Mouse (Mus musculus): ENCODE results near the gene Poln. TPM values are rescaled to one million over a fixed set of nuclear protein-coding genes. Genes with fewer than 3 reads are reported as not detected.

Gene Poln
- polyA plus RNA-seq, 1 experiment from 2014 or later, result 0.48 TPM

DNA sequence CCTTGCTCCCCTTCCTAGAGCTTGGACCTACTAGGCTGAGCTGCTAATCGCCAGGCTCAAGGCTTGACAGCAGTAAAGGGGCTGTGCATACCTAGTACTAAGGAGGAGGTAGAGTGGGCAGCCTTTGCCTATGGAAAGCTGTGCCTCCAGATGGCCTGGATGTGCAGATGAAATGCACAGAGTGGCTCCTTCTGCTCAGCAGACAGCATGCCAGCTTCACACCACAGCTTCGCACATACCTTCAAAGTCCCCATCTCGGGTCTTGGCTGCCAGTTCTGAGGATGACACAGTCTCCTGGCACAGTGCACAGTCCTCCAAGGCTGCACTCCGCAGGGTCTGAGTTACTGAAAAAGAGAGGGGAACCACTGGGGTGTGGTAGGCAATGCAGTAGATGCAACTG, 28.0 kb upstream of the Poln start:
- Histone ChIP-seq H3K9me3 (replicated peaks) (no peaks in the 10 kb centered on the region), H3K27ac (no peak overlapping the region), H3K36me3 (no peaks in the 10 kb centered on the region), H3K27me3 (replicated peaks) (no peaks in the 10 kb centered on the region; the same call in 1 of the 2 replicates), H3K4me1 (no peaks in the 10 kb centered on the region), H3K9ac (no peak overlapping the region), H3K4me2 (no peak overlapping the region), H3K4me3 (no peak overlapping the region)
- 68% methylated on average over 4 of the region's 4 CpGs for WGBS (ENCODE audit: insufficient replicate concordance)
- no peak for ATAC-seq

- H3K4me3 ChIP-seq, result no peak overlapping the region
- H3K27ac ChIP-seq, result no peak overlapping the region
- ATAC-seq, result no peak
- no peak overlapping the region for H3K9ac ChIP-seq
- no peaks in the 10 kb centered on the region for H3K9me3 ChIP-seq (replicated peaks)
- H3K36me3 ChIP-seq, result no peaks in the 10 kb centered on the region
- 50% methylated on average over 7 of the region's 7 CpGs for WGBS (ENCODE audit: insufficient replicate concordance)
- H3K4me2 ChIP-seq, result no peak overlapping the region
- H3K4me1 ChIP-seq, result no peaks in the 10 kb centered on the region
- no peaks in the 10 kb centered on the region; the same call in 1 of the 2 replicates for H3K27me3 ChIP-seq (replicated peaks)
These were observed 27.2 kb upstream of the Poln start for GRCm38 (mm10) chr5:34196423-34196822.

DNA sequence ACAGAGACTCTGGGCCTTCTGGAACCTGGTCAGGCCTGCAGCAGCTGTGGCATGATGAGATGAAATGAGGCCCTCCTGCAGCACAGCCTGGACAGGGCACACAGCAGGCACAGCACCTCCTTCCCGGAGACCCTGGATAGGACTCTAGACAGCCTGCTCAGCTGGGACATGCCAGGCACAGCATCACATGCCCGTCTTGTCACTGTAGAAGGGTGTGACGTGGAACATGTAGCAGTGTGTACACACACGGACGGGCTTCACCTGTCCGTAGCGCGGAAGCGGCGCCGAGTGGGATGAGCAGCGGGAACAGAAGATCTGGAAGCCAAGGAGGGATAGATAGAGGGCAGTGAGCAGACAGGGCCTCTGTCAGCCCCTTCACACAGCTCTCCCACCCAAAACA, 26.5 kb upstream of the Poln start:
- Histone ChIP-seq H3K4me1 (no peaks in the 10 kb centered on the region), H3K27me3 (replicated peaks) (no peaks in the 10 kb centered on the region; the same call in 1 of the 2 replicates), H3K4me3 (no peak overlapping the region), H3K9me3 (replicated peaks) (no peaks in the 10 kb centered on the region), H3K36me3 (no peaks in the 10 kb centered on the region), H3K9ac (no peak overlapping the region), H3K4me2 (no peak overlapping the region), H3K27ac (no peak overlapping the region)
- no peak for ATAC-seq
- 89% methylated on average over 12 of the region's 12 CpGs for WGBS (ENCODE audit: insufficient replicate concordance)

DNA sequence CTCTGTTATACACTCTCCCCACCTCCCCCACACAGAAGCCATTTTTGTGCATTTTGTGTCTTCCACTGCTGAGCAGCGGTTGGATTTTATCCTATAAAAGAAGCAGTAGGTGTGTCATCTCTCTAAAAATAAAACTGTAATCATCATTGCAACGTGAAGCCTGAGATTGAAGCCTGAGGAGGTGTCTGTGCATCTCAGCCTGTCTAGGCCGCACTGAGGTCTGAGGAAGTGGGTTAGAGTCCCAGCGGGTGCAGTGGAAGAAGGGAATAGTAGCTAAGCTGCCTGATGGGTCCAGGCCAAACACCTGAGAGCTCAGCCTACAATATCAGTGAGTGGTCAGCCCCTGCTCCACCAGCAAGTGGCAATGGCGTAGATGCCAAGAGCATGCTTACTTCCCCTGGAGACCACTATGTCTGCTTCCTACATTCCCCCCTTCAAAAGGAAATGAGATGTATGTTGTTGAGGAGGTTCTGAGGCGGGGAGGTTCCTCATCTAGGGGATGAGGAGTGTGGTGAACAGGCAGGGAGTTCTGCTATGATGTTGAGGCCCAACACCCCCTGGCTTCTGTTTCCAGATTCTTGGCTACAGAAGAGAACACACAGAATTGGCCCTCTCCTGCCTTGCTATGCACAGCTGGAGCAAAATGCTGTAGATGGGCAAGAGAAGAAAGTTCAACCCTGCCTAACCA, 25.9 kb upstream of the Poln start:
- WGBS (ENCODE audit: insufficient replicate concordance), result 50% methylated on average over 6 of the region's 6 CpGs
- Histone ChIP-seq H3K9me3 (replicated peaks) (no peaks in the 10 kb centered on the region), H3K4me2 (no peak overlapping the region), H3K4me3 (no peak overlapping the region), H3K27me3 (replicated peaks) (no peaks in the 10 kb centered on the region; the same call in 1 of the 2 replicates), H3K27ac (no peak overlapping the region), H3K4me1 (no peaks in the 10 kb centered on the region), H3K9ac (no peak overlapping the region), H3K36me3 (no peaks in the 10 kb centered on the region)
- ATAC-seq, result no peak

DNA sequence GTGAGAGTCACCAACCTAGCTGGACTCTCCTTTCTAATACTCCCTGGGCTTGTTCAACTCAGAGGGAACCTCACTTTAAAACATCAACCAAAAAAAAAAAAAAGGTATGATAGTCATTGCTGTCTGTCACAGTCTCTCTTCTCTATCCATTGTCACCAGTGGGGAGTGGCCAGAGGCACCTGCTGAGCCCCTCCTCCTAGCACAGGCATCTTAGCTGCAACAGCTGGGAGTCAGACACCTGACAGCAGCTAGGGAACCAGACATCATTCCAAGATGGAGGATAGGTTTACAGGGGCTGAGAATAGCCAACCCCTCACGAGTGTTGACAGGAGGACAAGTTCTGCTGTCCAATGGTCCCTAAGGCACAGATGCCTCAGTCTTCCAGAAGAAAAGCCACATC, 25.2 kb upstream of the Poln start:
- ATAC-seq, result no peak
- no peak overlapping the region for H3K27ac ChIP-seq
- H3K4me2 ChIP-seq, result no peak overlapping the region
- H3K36me3 ChIP-seq, result no peaks in the 10 kb centered on the region
- no peaks in the 10 kb centered on the region; the same call in 1 of the 2 replicates for H3K27me3 ChIP-seq (replicated peaks)
- H3K4me3 ChIP-seq, result no peak overlapping the region
- H3K4me1 ChIP-seq, result peaks cover 4% of the 10 kb centered on the region; the same call in 1 of the 2 replicates
- H3K9me3 ChIP-seq (replicated peaks), result no peaks in the 10 kb centered on the region
- WGBS (ENCODE audit: insufficient replicate concordance), result 39% methylated on average over 1 of the region's 1 CpGs
- H3K9ac ChIP-seq, result no peak overlapping the region

- no peak for ATAC-seq
- WGBS (ENCODE audit: insufficient replicate concordance), result 60% methylated on average over 4 of the region's 4 CpGs
These were observed 22.6 kb upstream of the Poln start for GRCm38 (mm10) chr5:34191843-34192242.

DNA sequence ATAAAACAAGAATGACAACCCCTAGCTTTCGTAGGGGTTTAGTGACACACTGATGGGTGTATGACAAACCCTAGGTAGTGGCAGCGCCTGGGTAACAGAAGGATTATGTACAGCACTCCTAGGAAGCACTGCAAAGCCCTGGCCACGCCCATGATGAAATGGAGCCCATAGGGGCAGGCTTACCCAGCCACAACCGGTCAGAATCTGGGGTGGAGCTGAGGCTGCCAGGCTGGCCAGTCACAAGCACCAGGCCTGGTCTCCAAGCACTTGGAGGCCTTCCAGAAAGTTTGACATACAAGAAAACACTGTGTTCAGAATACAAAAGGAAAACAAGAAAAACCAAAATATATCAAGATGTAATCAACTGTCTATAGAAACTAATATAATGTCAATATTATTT, 21.8 kb upstream of the Poln start:
- 39% methylated on average over 4 of the region's 4 CpGs for WGBS (ENCODE audit: insufficient replicate concordance)
- H3K36me3 ChIP-seq, result no peaks in the 10 kb centered on the region
- no peak overlapping the region for H3K4me3 ChIP-seq
- no peak overlapping the region for H3K4me2 ChIP-seq
- no peak overlapping the region for H3K27ac ChIP-seq
- no peak overlapping the region for H3K9ac ChIP-seq
- no peaks in the 10 kb centered on the region for H3K9me3 ChIP-seq (replicated peaks)
- peaks cover 29% of the 10 kb centered on the region for H3K4me1 ChIP-seq
- no peaks in the 10 kb centered on the region; the same call in 1 of the 2 replicates for H3K27me3 ChIP-seq (replicated peaks)
- no peak for ATAC-seq

More at GRCm38 (mm10) chr5:34191843-34192242, 22.6 kb upstream of the Poln start:
- Histone ChIP-seq H3K9ac (no peak overlapping the region), H3K27ac (no peak overlapping the region), H3K9me3 (replicated peaks) (no peaks in the 10 kb centered on the region), H3K4me3 (no peak overlapping the region), H3K27me3 (replicated peaks) (no peaks in the 10 kb centered on the region; the same call in 1 of the 2 replicates), H3K36me3 (no peaks in the 10 kb centered on the region), H3K4me2 (no peak overlapping the region), H3K4me1 (peaks cover 21% of the 10 kb centered on the region)

DNA sequence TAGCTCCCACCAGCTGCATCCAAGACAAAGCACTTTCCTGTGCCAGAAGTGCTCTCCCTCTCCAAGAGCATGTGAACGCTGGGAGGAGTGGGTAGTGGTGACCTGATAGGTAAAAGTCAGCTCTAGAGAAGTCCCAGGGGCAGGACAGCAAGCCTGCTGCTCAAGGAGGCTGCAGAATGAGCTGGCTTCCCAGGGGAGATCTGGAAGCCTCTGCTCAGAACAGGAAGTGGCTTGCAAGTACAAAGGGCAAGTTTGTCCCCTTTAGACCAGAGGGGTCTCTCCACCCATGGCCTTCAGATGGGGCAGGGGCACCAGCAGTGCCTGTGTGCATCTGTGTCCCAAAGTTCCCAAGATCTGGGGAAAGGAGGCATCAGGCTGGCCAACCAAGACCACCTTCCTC, 20.3 kb upstream of the Poln start:
- WGBS (ENCODE audit: insufficient replicate concordance), result 50% methylated on average over 1 of the region's 1 CpGs
- H3K9me3 ChIP-seq (replicated peaks), result no peaks in the 10 kb centered on the region
- ATAC-seq, result no peak
- H3K4me3 ChIP-seq, result no peak overlapping the region
- H3K36me3 ChIP-seq, result no peaks in the 10 kb centered on the region
- no peak overlapping the region for H3K4me2 ChIP-seq
- peaks cover 30% of the 10 kb centered on the region for H3K4me1 ChIP-seq
- no peak overlapping the region for H3K27ac ChIP-seq
- H3K9ac ChIP-seq, result no peak overlapping the region
- no peaks in the 10 kb centered on the region for H3K27me3 ChIP-seq (replicated peaks)

GRCm38 (mm10) chr5:34188856-34189255, 19.6 kb upstream of the Poln start:
- Histone ChIP-seq H3K4me3 (no peak overlapping the region), H3K27me3 (replicated peaks) (no peaks in the 10 kb centered on the region), H3K9ac (no peak overlapping the region), H3K36me3 (no peaks in the 10 kb centered on the region), H3K4me1 (peaks cover 30% of the 10 kb centered on the region), H3K4me2 (peak overlapping the region; percentile 100), H3K9me3 (replicated peaks) (no peaks in the 10 kb centered on the region), H3K27ac (no peak overlapping the region)
- ATAC-seq, result no peak
- WGBS (ENCODE audit: insufficient replicate concordance), result 51% methylated on average over 2 of the region's 2 CpGs

GRCm38 (mm10) chr5:34187601-34188316, 18.5 kb upstream of the Poln start, which contains the start of gene Mxd4:
Gene Mxd4, minus strand, starts transcription at chr5:34187720.
- Histone ChIP-seq H3K9me3 (replicated peaks) (no peaks in the 10 kb centered on the region), H3K4me2 (peak within 1 kb of the TSS; percentile 100), H3K9ac (peak within 1 kb of the TSS; percentile 75), H3K4me3 (peak within 1 kb of the TSS; percentile 78), H3K36me3 (no peaks in the 10 kb centered on the region), H3K27ac (peak within 1 kb of the TSS; percentile 86), H3K27me3 (replicated peaks) (no peaks in the 10 kb centered on the region), H3K4me1 (peaks cover 30% of the 10 kb centered on the region)
- peak; percentile 97 for ATAC-seq
- under 1% methylated on average over 60 of the region's 60 CpGs for WGBS (ENCODE audit: insufficient replicate concordance)

- Histone ChIP-seq H3K9me3 (replicated peaks) (no peaks in the 10 kb centered on the region), H3K4me2 (peak overlapping the region; percentile 100), H3K27me3 (replicated peaks) (no peaks in the 10 kb centered on the region), H3K27ac (peak overlapping the region; percentile 86), H3K9ac (peak overlapping the region; percentile 75), H3K4me1 (peaks cover 30% of the 10 kb centered on the region), H3K4me3 (peak overlapping the region; percentile 78), H3K36me3 (no peaks in the 10 kb centered on the region)
- whole genome bisulfite sequencing (ENCODE audit: insufficient replicate concordance), result under 1% methylated on average over 25 of the region's 46 CpGs
- no peak for ATAC-seq
These were observed 17.7 kb upstream of the Poln start for GRCm38 (mm10) chr5:34186961-34187391.

GRCm38 (mm10) chr5:34186391-34186790, 17.1 kb upstream of the Poln start:
- Histone ChIP-seq H3K27ac (no peak overlapping the region; the same call in 1 of the 2 replicates), H3K36me3 (peaks cover 1% of the 10 kb centered on the region; the same call in 1 of the 2 replicates), H3K9ac (peak overlapping the region; percentile 75), H3K4me2 (peak overlapping the region; percentile 100), H3K4me1 (peaks cover 30% of the 10 kb centered on the region), H3K27me3 (replicated peaks) (no peaks in the 10 kb centered on the region), H3K4me3 (peak overlapping the region; percentile 78), H3K9me3 (replicated peaks) (no peaks in the 10 kb centered on the region)
- WGBS (ENCODE audit: insufficient replicate concordance), result 80% methylated on average over 2 of the region's 2 CpGs
- ATAC-seq, result no peak
